Mouse (Mus musculus) kidney, adult 2 months (tissue): ENCODE measurements around the gene Dkk2. TPM values are rescaled to one million over a fixed set of nuclear protein-coding genes. Genes with fewer than 3 reads are reported as not detected.
A peak's percentile ranks its signal among the peaks of the same experiment; 100 is the strongest.

ENCODE experiments used
- DNase-seq: peaks from one replicate; pipeline ENCODE4 v3.0.0; 2021
- H3K27ac ChIP-seq: fragments of 200-500 bp; 2 replicates; pipeline ENCODE4 v1.5.1; 2012; ENCODE audit warnings: low read depth, low read length, control low read depth, inconsistent platforms; ENCODE audit not compliant: insufficient read depth
- H3K27me3 ChIP-seq: fragments of 200-500 bp; replicated peaks from 2 replicates; pipeline ENCODE4 v1.6.1; 2012; ENCODE audit warnings: mild to moderate bottlenecking, moderate library complexity, low read length, inconsistent platforms; ENCODE audit not compliant: control insufficient read depth, insufficient read depth
- H3K36me3 ChIP-seq: fragments of 200-500 bp; 2 replicates; pipeline ENCODE4 v1.6.1; 2012; ENCODE audit warnings: mild to moderate bottlenecking, moderate library complexity, low read length, inconsistent platforms; ENCODE audit not compliant: control insufficient read depth, insufficient read depth
- H3K4me1 ChIP-seq: fragments of 200-500 bp; 2 replicates; pipeline ENCODE4 v1.6.1; 2011; ENCODE audit warnings: low read length; ENCODE audit not compliant: control insufficient read depth, insufficient read depth
- H3K4me3 ChIP-seq: fragments of 200-500 bp; 2 replicates; pipeline ENCODE4 v1.5.1; 2011; ENCODE audit warnings: mild to moderate bottlenecking, low read depth, low read length, control low read depth; ENCODE audit not compliant: insufficient read depth
- CTCF ChIP-seq: fragments of 200-500 bp; conservative IDR thresholded peaks from 2 replicates; pipeline ENCODE4 v1.5.1; 2011; ENCODE audit warnings: low read depth, mild to moderate bottlenecking, control low read depth, low read length, moderate library complexity, mixed read lengths; ENCODE audit not compliant: insufficient read depth, insufficient read length
- POLR2A ChIP-seq: fragments of 200-500 bp; IDR thresholded peaks from one replicate; pipeline ENCODE4 v1.6.1; 2011; ENCODE audit warnings: low read depth, low read length, control low read depth
- WGBS: fragments of 180-500 bp; shearing (Covaris S2); methylation state at CpG from one replicate; pipeline ENCODE4 v1.1.7; 2018; 5-methylcytosine and 5-hydroxymethylcytosine counted together
- polyA plus RNA-seq: library from polyadenylated mRNA; depleted of rRNA; stranded (reverse); fragments of >200 nt; gene quantifications from 2 replicates; pipeline ENCODE4 v1.2.3, GENCODE M21; 2012

Gene Dkk2
- polyA plus RNA-seq, 1 experiment: 12.3 TPM

DNA sequence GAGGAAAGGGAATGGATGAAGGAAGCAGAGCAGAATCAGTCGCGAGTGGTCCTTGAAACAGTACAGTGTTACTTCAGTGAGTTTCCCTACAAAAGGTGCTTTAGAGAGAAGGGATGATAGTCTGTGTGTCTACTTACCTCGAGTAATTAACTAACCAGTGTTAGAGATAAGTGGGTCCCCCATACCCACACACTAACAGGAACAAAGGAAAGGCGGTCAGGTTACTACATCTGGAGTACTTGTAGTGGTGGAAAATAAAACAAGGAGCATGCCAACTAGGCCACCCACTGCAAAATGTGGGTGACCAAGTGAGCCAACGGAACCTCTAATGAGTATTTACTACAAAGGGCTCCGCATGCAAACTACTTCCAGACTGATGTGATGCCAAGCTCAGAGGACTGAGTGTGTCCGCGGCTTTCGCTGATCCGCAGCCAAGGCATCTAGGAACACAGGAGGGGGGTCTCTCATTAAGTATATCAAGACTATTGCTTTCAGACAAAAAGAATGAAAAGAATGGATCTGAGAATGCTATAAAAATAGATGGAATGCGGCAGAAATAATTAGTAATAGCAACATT, 52.8 kb downstream of the Dkk2 start:
- Histone ChIP-seq H3K36me3 (no peaks in the 10 kb centered on the region), H3K27ac (no peak overlapping the region), H3K4me1 (no peaks in the 10 kb centered on the region), H3K27me3 (no peaks in the 10 kb centered on the region), H3K4me3 (no peak overlapping the region)
- TF ChIP-seq POLR2A (no peak), CTCF (no peak)
- no peak for DNase-seq
- 83% methylated on average over 11 of the region's 11 CpGs for WGBS

DNA sequence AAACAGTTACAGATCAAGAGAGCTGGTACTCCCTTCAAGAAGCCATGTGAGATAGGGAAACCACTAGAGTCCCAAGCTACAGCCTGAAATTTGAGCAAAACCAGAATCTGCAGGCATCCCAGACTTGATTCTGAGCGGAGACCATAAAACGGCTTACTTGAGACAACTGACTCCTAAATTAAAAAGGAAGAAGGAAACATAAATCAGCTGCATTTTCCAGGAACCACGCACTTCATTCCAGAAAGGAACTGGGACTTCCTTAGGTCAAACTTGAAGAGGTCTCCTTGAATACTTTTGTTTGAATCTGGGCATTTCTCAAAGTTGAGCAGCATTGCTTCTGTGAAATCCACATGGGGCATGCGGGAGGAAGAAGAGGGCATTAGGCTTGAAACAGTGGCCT, 55.9 kb downstream of the Dkk2 start:
- H3K36me3 ChIP-seq: no peaks in the 10 kb centered on the region
- no peaks in the 10 kb centered on the region for H3K27me3 ChIP-seq
- no peaks in the 10 kb centered on the region for H3K4me1 ChIP-seq
- 25% methylated on average over 4 of the region's 4 CpGs for WGBS
- no peak overlapping the region for H3K4me3 ChIP-seq
- peak; percentile 76 for DNase-seq
- peak overlapping the region; percentile 87 for H3K27ac ChIP-seq
- no peak for TF ChIP-seq POLR2A
- TF ChIP-seq CTCF: no peak

DNA sequence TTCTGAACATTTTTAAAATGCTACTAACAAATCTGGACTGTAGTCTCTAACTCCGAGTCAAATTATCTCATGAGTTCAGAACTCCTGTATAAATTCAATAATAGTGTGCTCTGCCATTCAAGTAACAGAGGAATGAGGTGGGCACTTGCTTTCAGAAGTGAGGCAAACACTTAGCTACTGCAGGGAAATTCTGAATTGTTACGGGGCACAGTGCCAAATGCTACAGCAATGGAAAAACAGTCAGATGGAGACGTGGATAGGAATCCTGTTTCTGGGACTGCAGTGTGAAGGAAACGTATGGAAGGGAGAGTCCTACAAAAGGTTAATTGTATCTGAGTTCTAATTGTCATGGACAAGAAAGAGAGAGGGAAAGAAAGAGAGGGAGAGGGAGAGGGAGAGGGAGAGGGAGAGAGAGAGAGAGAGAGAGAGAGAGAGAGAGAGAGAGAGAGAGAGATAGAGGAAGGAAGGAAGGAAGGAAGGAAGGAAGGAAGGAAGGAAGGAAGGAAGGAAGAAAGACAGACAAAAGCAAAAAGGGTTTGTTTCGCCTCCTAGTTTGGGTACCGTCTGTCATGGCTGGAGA, 64.4 kb downstream of the Dkk2 start:
- 65% methylated on average over 6 of the region's 6 CpGs for WGBS
- H3K4me1 ChIP-seq: no peaks in the 10 kb centered on the region
- H3K27me3 ChIP-seq: no peaks in the 10 kb centered on the region
- TF ChIP-seq CTCF (no peak), POLR2A (no peak)
- no peak for DNase-seq
- no peak overlapping the region for H3K4me3 ChIP-seq
- H3K36me3 ChIP-seq: no peaks in the 10 kb centered on the region
- no peak overlapping the region for H3K27ac ChIP-seq

DNA sequence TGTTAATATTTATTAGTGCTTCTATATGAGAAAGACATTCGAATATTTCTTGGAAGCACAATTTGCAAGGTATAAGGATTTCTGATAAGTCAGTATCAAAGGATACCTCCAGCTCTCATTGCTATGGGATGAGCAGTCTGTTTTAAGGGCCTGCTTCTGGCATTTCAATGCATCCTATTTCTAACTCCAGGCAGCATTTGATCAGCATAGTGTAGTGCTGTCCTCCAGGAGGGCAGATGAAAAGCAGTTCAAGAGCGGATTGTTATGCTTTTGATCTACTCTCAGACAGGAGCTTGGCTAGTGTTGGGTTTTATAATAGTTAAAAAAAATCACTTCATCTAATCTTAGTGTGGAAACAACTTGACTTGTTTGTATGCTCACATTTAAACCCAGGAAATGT, 73.7 kb downstream of the Dkk2 start:
- Histone ChIP-seq H3K4me3 (no peak overlapping the region), H3K27ac (no peak overlapping the region), H3K27me3 (no peaks in the 10 kb centered on the region), H3K4me1 (no peaks in the 10 kb centered on the region), H3K36me3 (no peaks in the 10 kb centered on the region)
- TF ChIP-seq CTCF: no peak
- no peak for TF ChIP-seq POLR2A
- 90% methylated on average over 2 of the region's 2 CpGs for WGBS
- DNase-seq: no peak

DNA sequence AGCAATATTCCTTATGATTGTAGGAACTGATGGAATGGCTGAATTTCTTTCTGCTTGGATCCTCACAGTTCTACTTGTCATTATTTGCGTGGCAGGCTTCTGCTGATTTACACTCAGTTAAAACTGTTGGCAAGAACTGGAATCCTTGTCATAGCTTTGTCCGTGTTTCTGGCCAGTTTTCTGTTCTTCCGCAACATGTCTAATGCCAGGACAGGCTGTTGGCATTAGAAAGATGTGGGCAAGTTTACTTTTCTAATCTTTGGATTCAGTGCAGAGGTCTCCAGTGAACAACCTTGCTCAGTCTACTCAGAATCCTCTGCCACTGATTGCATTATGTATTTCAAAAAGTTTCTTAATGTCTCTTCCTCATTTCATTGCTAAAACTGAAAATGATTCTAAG, 83.8 kb downstream of the Dkk2 start:
- WGBS: 71% methylated on average over 3 of the region's 3 CpGs

DNA sequence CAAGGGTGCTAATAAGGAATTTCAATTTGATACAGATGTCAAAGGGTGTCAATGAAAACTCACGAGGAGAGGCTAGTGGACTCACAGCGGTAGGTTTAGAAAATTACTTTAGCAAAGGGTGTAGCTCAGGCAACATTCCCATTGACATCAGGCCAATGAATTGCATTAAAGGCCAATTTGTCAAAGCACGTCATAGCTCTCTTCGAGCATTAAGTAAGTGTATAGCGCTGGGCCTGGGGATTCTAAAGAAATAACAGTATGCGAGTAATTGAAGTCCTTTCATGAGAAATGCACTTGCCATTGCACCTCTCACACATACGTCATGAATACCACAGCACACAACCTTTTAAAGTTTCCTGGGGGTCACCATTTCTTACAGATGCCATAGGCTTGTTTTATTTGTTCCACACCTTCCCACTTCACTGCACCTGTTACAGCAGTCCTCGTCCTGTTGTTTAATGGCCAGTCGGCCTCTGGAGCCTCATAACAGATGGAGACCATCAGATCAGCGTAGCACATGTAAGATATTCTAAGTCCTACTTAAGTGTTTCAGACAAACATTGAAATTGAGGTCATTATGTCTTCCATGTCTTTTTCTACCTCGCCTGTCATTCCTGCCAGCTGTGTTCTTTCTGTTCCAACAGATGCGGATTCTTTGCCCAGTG, 101.9 kb downstream of the Dkk2 start:
- Histone ChIP-seq H3K4me3 (no peak overlapping the region), H3K36me3 (no peaks in the 10 kb centered on the region), H3K27ac (no peak overlapping the region), H3K27me3 (no peaks in the 10 kb centered on the region), H3K4me1 (no peaks in the 10 kb centered on the region)
- DNase-seq: no peak
- 86% methylated on average over 12 of the region's 12 CpGs for WGBS
- TF ChIP-seq POLR2A (no peak), CTCF (no peak)

More for the DNA sequence above, 83.8 kb downstream of the Dkk2 start:
- Histone ChIP-seq H3K4me3 (no peak overlapping the region), H3K27me3 (no peaks in the 10 kb centered on the region), H3K36me3 (no peaks in the 10 kb centered on the region), H3K4me1 (no peaks in the 10 kb centered on the region), H3K27ac (no peak overlapping the region)
- TF ChIP-seq CTCF: no peak
- TF ChIP-seq POLR2A: no peak
- no peak for DNase-seq

DNA sequence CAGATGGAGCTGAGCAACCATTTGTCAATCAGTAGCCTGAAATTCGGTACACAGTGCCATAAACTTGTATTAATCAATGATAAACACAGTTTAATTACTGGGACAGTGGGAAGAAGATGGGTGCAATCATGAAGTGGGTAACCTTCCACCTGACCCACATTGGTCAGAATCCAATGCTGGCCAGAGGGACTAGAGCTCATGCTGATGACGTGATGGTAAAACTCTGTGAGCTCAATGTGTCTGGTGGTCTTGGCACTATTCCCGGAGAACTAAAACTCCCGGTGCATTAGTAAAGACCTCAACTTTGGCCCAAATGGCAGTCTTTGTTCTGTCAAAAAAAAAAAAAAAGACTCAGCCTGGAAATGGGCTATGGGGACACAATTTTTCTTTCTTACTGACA, 116.9 kb downstream of the Dkk2 start:
- no peak for DNase-seq
- 62% methylated on average over 4 of the region's 4 CpGs for WGBS
- TF ChIP-seq POLR2A (no peak), CTCF (no peak)
- H3K36me3 ChIP-seq: no peaks in the 10 kb centered on the region
- no peak overlapping the region for H3K4me3 ChIP-seq
- H3K27ac ChIP-seq: no peak overlapping the region
- no peaks in the 10 kb centered on the region for H3K4me1 ChIP-seq
- H3K27me3 ChIP-seq: no peaks in the 10 kb centered on the region
